Mouse (Mus musculus): ENCODE measurements at regions not wholly inside any gene's neighbourhood (a gene's known extent, or its start where the extent isn't known, plus 50 kb on each side); places are given as distances from the start of the nearest gene placed in this dataset.

GRCm38 (mm10) chr4:54072932-54073331 is 247.1 kb downstream of the Tmem38b start:
- Histone ChIP-seq H3K27ac (ENCODE audit: low read depth, low read length) (no peak overlapping the region), H3K4me1 (ENCODE audit: control insufficient read depth, insufficient read depth, low read length) (no peaks in the 10 kb centered on the region; the same call in 1 of the 2 replicates), H3K9ac (replicated peaks; ENCODE audit: low read depth, low read length) (no peak overlapping the region), H3K4me2 (ENCODE audit: low read depth, low read length) (no peak overlapping the region), H3K9me3 (ENCODE audit: control insufficient read depth, low read length) (no peaks in the 10 kb centered on the region), H3K27me3 (ENCODE audit: control insufficient read depth, insufficient read depth, low read length) (no peaks in the 10 kb centered on the region), H3K4me3 (ENCODE audit: low read depth, low read length) (no peak overlapping the region), H3K36me3 (ENCODE audit: control insufficient read depth, insufficient read depth, low read length) (no peaks in the 10 kb centered on the region)
- peak; percentile 51; the same call in 1 of the 2 replicates for ATAC-seq (ENCODE audit: low read depth)
- WGBS: 9% methylated on average over 10 of the region's 10 CpGs

- 28% methylated on average over 7 of the region's 7 CpGs for WGBS
Measured at GRCm38 (mm10) chr4:54073483-54073882, 247.6 kb downstream of the Tmem38b start.

DNA sequence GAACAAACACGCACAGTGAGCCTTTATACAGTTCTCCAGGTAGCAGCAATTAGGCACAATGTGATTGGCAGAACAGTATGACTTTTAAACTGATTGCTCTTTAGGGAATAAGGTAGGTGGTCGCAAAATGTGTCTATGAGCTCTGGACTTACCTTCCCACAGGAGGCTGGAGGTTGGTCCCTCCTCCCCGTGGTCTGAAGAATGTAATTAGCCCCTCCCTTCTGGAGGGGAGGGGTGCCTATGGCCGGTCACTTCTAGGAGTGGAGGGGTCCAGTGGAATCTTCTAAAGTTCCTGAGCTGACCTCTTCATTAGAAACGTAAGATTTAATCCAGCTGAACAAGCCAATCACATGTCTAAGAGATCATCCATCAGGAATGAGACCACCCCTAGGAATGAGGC is 248.4 kb downstream of the Tmem38b start:
- WGBS: 59% methylated on average over 5 of the region's 5 CpGs
- no peaks in the 10 kb centered on the region; the same call in 1 of the 2 replicates for H3K4me1 ChIP-seq (ENCODE audit: control insufficient read depth, insufficient read depth, low read length)
- no peaks in the 10 kb centered on the region for H3K36me3 ChIP-seq (ENCODE audit: control insufficient read depth, insufficient read depth, low read length)
- ATAC-seq (ENCODE audit: low read depth): no peak
- H3K4me2 ChIP-seq (ENCODE audit: low read depth, low read length): no peak overlapping the region
- H3K27ac ChIP-seq (ENCODE audit: low read depth, low read length): no peak overlapping the region
- no peaks in the 10 kb centered on the region for H3K27me3 ChIP-seq (ENCODE audit: control insufficient read depth, insufficient read depth, low read length)
- no peak overlapping the region for H3K9ac ChIP-seq (replicated peaks; ENCODE audit: low read depth, low read length)
- H3K4me3 ChIP-seq (ENCODE audit: low read depth, low read length): no peak overlapping the region
- no peaks in the 10 kb centered on the region for H3K9me3 ChIP-seq (ENCODE audit: control insufficient read depth, low read length)

More at GRCm38 (mm10) chr4:54073483-54073882, 247.6 kb downstream of the Tmem38b start:
- no peak overlapping the region for H3K4me2 ChIP-seq (ENCODE audit: low read depth, low read length)
- no peaks in the 10 kb centered on the region for H3K27me3 ChIP-seq (ENCODE audit: control insufficient read depth, insufficient read depth, low read length)
- no peak overlapping the region for H3K27ac ChIP-seq (ENCODE audit: low read depth, low read length)
- H3K4me1 ChIP-seq (ENCODE audit: control insufficient read depth, insufficient read depth, low read length): no peaks in the 10 kb centered on the region; the same call in 1 of the 2 replicates
- no peak overlapping the region for H3K9ac ChIP-seq (replicated peaks; ENCODE audit: low read depth, low read length)
- no peak overlapping the region for H3K4me3 ChIP-seq (ENCODE audit: low read depth, low read length)
- ATAC-seq (ENCODE audit: low read depth): no peak
- no peaks in the 10 kb centered on the region for H3K36me3 ChIP-seq (ENCODE audit: control insufficient read depth, insufficient read depth, low read length)
- no peaks in the 10 kb centered on the region for H3K9me3 ChIP-seq (ENCODE audit: control insufficient read depth, low read length)

DNA sequence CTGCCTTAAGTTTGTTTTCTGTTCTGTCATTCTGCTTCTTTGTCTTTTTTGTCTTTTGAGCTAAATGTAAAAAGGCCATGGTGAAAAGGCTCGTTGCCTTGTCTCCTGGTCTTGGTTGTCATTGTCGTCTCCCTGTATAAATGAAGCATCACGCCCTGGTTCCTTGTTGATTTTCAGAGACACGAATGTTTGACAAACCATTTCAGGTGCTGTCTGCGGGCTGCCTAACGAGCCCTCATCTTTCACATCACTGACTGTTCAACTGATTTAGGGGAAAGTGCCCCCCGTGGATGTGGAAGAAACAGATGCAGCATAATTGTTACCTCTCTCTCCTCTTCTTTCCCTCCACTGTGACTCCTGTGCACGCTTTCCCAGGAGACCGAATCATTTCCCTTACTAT is 254.7 kb downstream of the Tmem38b start:
- no peaks in the 10 kb centered on the region for H3K36me3 ChIP-seq (ENCODE audit: control insufficient read depth, insufficient read depth, low read length)
- H3K4me2 ChIP-seq (ENCODE audit: low read depth, low read length): no peak overlapping the region
- H3K27ac ChIP-seq (ENCODE audit: low read depth, low read length): no peak overlapping the region
- H3K9me3 ChIP-seq (ENCODE audit: control insufficient read depth, low read length): no peaks in the 10 kb centered on the region
- WGBS: 46% methylated on average over 9 of the region's 9 CpGs
- H3K4me1 ChIP-seq (ENCODE audit: control insufficient read depth, insufficient read depth, low read length): no peaks in the 10 kb centered on the region
- no peaks in the 10 kb centered on the region for H3K27me3 ChIP-seq (ENCODE audit: control insufficient read depth, insufficient read depth, low read length)
- no peak overlapping the region for H3K4me3 ChIP-seq (ENCODE audit: low read depth, low read length)
- ATAC-seq (ENCODE audit: low read depth): no peak
- no peak overlapping the region for H3K9ac ChIP-seq (replicated peaks; ENCODE audit: low read depth, low read length)

- Histone ChIP-seq H3K9me3 (ENCODE audit: control insufficient read depth, low read length) (no peaks in the 10 kb centered on the region), H3K27ac (ENCODE audit: low read depth, low read length) (no peak overlapping the region), H3K4me1 (ENCODE audit: control insufficient read depth, insufficient read depth, low read length) (no peaks in the 10 kb centered on the region), H3K4me3 (ENCODE audit: low read depth, low read length) (no peak overlapping the region), H3K27me3 (ENCODE audit: control insufficient read depth, insufficient read depth, low read length) (no peaks in the 10 kb centered on the region), H3K36me3 (ENCODE audit: control insufficient read depth, insufficient read depth, low read length) (no peaks in the 10 kb centered on the region), H3K9ac (replicated peaks; ENCODE audit: low read depth, low read length) (no peak overlapping the region), H3K4me2 (ENCODE audit: low read depth, low read length) (no peak overlapping the region)
- WGBS: 79% methylated on average over 5 of the region's 5 CpGs
- no peak for ATAC-seq (ENCODE audit: low read depth)
Measured at GRCm38 (mm10) chr4:54081411-54081810, 255.6 kb downstream of the Tmem38b start.

DNA sequence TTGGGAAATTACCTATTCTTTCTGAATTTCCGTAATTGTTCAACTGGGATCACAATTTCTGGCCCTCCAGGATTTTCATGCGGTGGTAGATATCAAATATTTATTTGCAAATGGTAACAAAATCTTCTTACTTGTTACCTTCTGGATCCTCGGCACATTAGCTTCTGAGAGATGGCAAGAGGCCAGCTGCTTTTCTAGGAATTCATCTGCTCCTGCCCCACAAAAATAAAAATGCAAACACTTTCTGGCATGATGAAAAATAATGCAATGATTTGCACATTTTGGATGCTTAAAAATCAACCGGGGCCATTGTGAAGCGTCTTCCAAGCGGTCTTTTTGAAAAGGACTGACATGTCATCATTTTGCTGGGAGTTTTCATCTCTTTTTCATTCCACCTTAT is 258.9 kb downstream of the Tmem38b start:
- H3K4me1 ChIP-seq (ENCODE audit: control insufficient read depth, insufficient read depth, low read length): no peaks in the 10 kb centered on the region
- H3K4me2 ChIP-seq (ENCODE audit: low read depth, low read length): no peak overlapping the region
- ATAC-seq (ENCODE audit: low read depth): no peak
- no peaks in the 10 kb centered on the region for H3K36me3 ChIP-seq (ENCODE audit: control insufficient read depth, insufficient read depth, low read length)
- 90% methylated on average over 6 of the region's 6 CpGs for WGBS
- no peaks in the 10 kb centered on the region for H3K9me3 ChIP-seq (ENCODE audit: control insufficient read depth, low read length)
- no peaks in the 10 kb centered on the region for H3K27me3 ChIP-seq (ENCODE audit: control insufficient read depth, insufficient read depth, low read length)
- H3K4me3 ChIP-seq (ENCODE audit: low read depth, low read length): no peak overlapping the region
- H3K9ac ChIP-seq (replicated peaks; ENCODE audit: low read depth, low read length): no peak overlapping the region
- H3K27ac ChIP-seq (ENCODE audit: low read depth, low read length): no peak overlapping the region

GRCm38 (mm10) chr4:54094285-54094997 is 268.6 kb downstream of the Tmem38b start:
- H3K9ac ChIP-seq (replicated peaks; ENCODE audit: low read depth, low read length): no peak overlapping the region
- no peak for ATAC-seq (ENCODE audit: low read depth)
- H3K4me2 ChIP-seq (ENCODE audit: low read depth, low read length): no peak overlapping the region
- H3K9me3 ChIP-seq (ENCODE audit: control insufficient read depth, low read length): no peaks in the 10 kb centered on the region
- H3K27ac ChIP-seq (ENCODE audit: low read depth, low read length): no peak overlapping the region
- no peaks in the 10 kb centered on the region for H3K36me3 ChIP-seq (ENCODE audit: control insufficient read depth, insufficient read depth, low read length)
- 93% methylated on average over 7 of the region's 7 CpGs for WGBS
- H3K4me1 ChIP-seq (ENCODE audit: control insufficient read depth, insufficient read depth, low read length): no peaks in the 10 kb centered on the region
- no peak overlapping the region for H3K4me3 ChIP-seq (ENCODE audit: low read depth, low read length)
- no peaks in the 10 kb centered on the region for H3K27me3 ChIP-seq (ENCODE audit: control insufficient read depth, insufficient read depth, low read length)

- ATAC-seq (ENCODE audit: low read depth): no peak
Measured at GRCm38 (mm10) chr4:54095200-54095930, 269.5 kb downstream of the Tmem38b start.

GRCm38 (mm10) chr4:54097543-54097942 is 271.7 kb downstream of the Tmem38b start:
- no peaks in the 10 kb centered on the region for H3K36me3 ChIP-seq (ENCODE audit: control insufficient read depth, insufficient read depth, low read length)
- H3K27me3 ChIP-seq (ENCODE audit: control insufficient read depth, insufficient read depth, low read length): no peaks in the 10 kb centered on the region
- no peaks in the 10 kb centered on the region for H3K4me1 ChIP-seq (ENCODE audit: control insufficient read depth, insufficient read depth, low read length)
- no peak overlapping the region for H3K9ac ChIP-seq (replicated peaks; ENCODE audit: low read depth, low read length)
- no peaks in the 10 kb centered on the region for H3K9me3 ChIP-seq (ENCODE audit: control insufficient read depth, low read length)
- no peak for ATAC-seq (ENCODE audit: low read depth)
- H3K4me3 ChIP-seq (ENCODE audit: low read depth, low read length): no peak overlapping the region
- H3K4me2 ChIP-seq (ENCODE audit: low read depth, low read length): no peak overlapping the region
- no peak overlapping the region for H3K27ac ChIP-seq (ENCODE audit: low read depth, low read length)
- WGBS: 83% methylated on average over 2 of the region's 2 CpGs

More at GRCm38 (mm10) chr4:54095200-54095930, 269.5 kb downstream of the Tmem38b start:
- Histone ChIP-seq H3K9me3 (ENCODE audit: control insufficient read depth, low read length) (no peaks in the 10 kb centered on the region), H3K4me1 (ENCODE audit: control insufficient read depth, insufficient read depth, low read length) (no peaks in the 10 kb centered on the region), H3K27me3 (ENCODE audit: control insufficient read depth, insufficient read depth, low read length) (no peaks in the 10 kb centered on the region), H3K27ac (ENCODE audit: low read depth, low read length) (no peak overlapping the region), H3K9ac (replicated peaks; ENCODE audit: low read depth, low read length) (no peak overlapping the region), H3K36me3 (ENCODE audit: control insufficient read depth, insufficient read depth, low read length) (no peaks in the 10 kb centered on the region), H3K4me3 (ENCODE audit: low read depth, low read length) (no peak overlapping the region), H3K4me2 (ENCODE audit: low read depth, low read length) (no peak overlapping the region)
- WGBS: 69% methylated on average over 4 of the region's 4 CpGs

Data from neural tube, embryonic 14.5 days (tissue).